Mouse (Mus musculus) stomach, embryonic 14.5 days (tissue): ENCODE measurements at regions not wholly inside any gene's neighbourhood (a gene's known extent, or its start where the extent isn't known, plus 50 kb on each side); places are given as distances from the start of the nearest gene placed in this dataset.

Experiments used
- ATAC-seq: fragments of 200-750 bp; cut with Nextera tagmentation; 2 replicates; pipeline ENCODE4 v1.8.0; 2017; ENCODE audit warnings: low read depth, moderate TSS enrichment; ENCODE audit not compliant: insufficient number of reproducible peaks, insufficient read depth, low FRiP score
- H3K27ac ChIP-seq: fragments of 300-500 bp; sonication (generic); 2 replicates; pipeline ENCODE4 v1.5.1; 2014; ENCODE audit warnings: mild to moderate bottlenecking, low read length, moderate library complexity, mixed read lengths
- H3K27me3 ChIP-seq: fragments of 300-500 bp; sonication (generic); 2 replicates; pipeline ENCODE4 v1.6.1; 2014; ENCODE audit warnings: low read length, control low read depth, mixed read lengths; ENCODE audit not compliant: control insufficient read depth, insufficient read depth
- H3K36me3 ChIP-seq: fragments of 300-500 bp; sonication (generic); 2 replicates; pipeline ENCODE4 v1.6.1; 2014; ENCODE audit warnings: mild to moderate bottlenecking, control low read depth, low read length, moderate library complexity, mixed read lengths; ENCODE audit not compliant: control insufficient read depth, insufficient read depth
- H3K4me1 ChIP-seq: fragments of 300-500 bp; sonication (generic); 2 replicates; pipeline ENCODE4 v1.6.1; 2014; ENCODE audit warnings: low read length, control low read depth, mixed read lengths; ENCODE audit not compliant: control insufficient read depth, insufficient read depth
- H3K4me2 ChIP-seq: fragments of 300-500 bp; sonication (generic); replicated peaks from 2 replicates; pipeline ENCODE4 v1.6.1; 2014; ENCODE audit warnings: low read depth, low read length, control low read depth
- H3K4me3 ChIP-seq: fragments of 300-500 bp; sonication (generic); 2 replicates; pipeline ENCODE4 v1.5.1; 2014; ENCODE audit warnings: low read depth, low read length, control low read depth
- H3K9ac ChIP-seq: fragments of 300-500 bp; sonication (generic); replicated peaks from 2 replicates; pipeline ENCODE4 v1.6.1; 2014; ENCODE audit warnings: low read depth, mild to moderate bottlenecking, control low read depth, low read length, moderate library complexity, mixed read lengths
- H3K9me3 ChIP-seq: fragments of 300-500 bp; sonication (generic); 2 replicates; pipeline ENCODE4 v1.6.1; 2016; ENCODE audit warnings: low read depth, low read length, control low read depth; ENCODE audit not compliant: control insufficient read depth
- whole genome bisulfite sequencing: fragments of 180-500 bp; shearing (Covaris S2); extraction: QIAGEN DNeasy Blood & Tissue Kit; methylation state at CpG from one replicate; pipeline ENCODE4 v1.1.7; 2014; 5-methylcytosine and 5-hydroxymethylcytosine counted together

- Histone ChIP-seq H3K4me3 (no peak overlapping the region), H3K4me2 (no peak overlapping the region), H3K9ac (no peak overlapping the region), H3K4me1 (no peaks in the 10 kb centered on the region), H3K36me3 (no peaks in the 10 kb centered on the region), H3K27me3 (no peaks in the 10 kb centered on the region), H3K9me3 (no peaks in the 10 kb centered on the region), H3K27ac (no peak overlapping the region)
- WGBS: 45% methylated on average over 10 of the region's 10 CpGs
- ATAC-seq: no peak
Measured at GRCm38 (mm10) chr15:26953818-26954385, 58.5 kb upstream of the Fbxl7 start.

GRCm38 (mm10) chr15:26958980-26959379, 63.6 kb upstream of the Fbxl7 start:
- Histone ChIP-seq H3K4me1 (no peaks in the 10 kb centered on the region), H3K9ac (no peak overlapping the region), H3K36me3 (no peaks in the 10 kb centered on the region), H3K4me2 (no peak overlapping the region), H3K9me3 (no peaks in the 10 kb centered on the region), H3K4me3 (no peak overlapping the region), H3K27me3 (no peaks in the 10 kb centered on the region), H3K27ac (no peak overlapping the region)
- no peak for ATAC-seq
- 89% methylated on average over 2 of the region's 2 CpGs for WGBS

- no peaks in the 10 kb centered on the region for H3K9me3 ChIP-seq
- ATAC-seq: no peak
- H3K4me3 ChIP-seq: no peak overlapping the region
- H3K9ac ChIP-seq: no peak overlapping the region
- no peaks in the 10 kb centered on the region for H3K4me1 ChIP-seq
- H3K4me2 ChIP-seq: no peak overlapping the region
- 68% methylated on average over 5 of the region's 5 CpGs for WGBS
- no peak overlapping the region for H3K27ac ChIP-seq
- H3K27me3 ChIP-seq: no peaks in the 10 kb centered on the region
- H3K36me3 ChIP-seq: no peaks in the 10 kb centered on the region
Measured at GRCm38 (mm10) chr15:26968392-26969025, 73.1 kb upstream of the Fbxl7 start.

GRCm38 (mm10) chr15:26970770-26971169, 75.4 kb upstream of the Fbxl7 start:
- Histone ChIP-seq H3K36me3 (no peaks in the 10 kb centered on the region), H3K9me3 (no peaks in the 10 kb centered on the region), H3K27me3 (no peaks in the 10 kb centered on the region), H3K4me1 (no peaks in the 10 kb centered on the region), H3K4me3 (no peak overlapping the region), H3K4me2 (no peak overlapping the region), H3K27ac (no peak overlapping the region), H3K9ac (no peak overlapping the region)
- 96% methylated on average over 1 of the region's 1 CpGs for WGBS
- ATAC-seq: no peak

- Histone ChIP-seq H3K4me2 (no peak overlapping the region), H3K9me3 (no peaks in the 10 kb centered on the region), H3K36me3 (no peaks in the 10 kb centered on the region), H3K4me3 (no peak overlapping the region), H3K27ac (no peak overlapping the region), H3K9ac (no peak overlapping the region), H3K27me3 (no peaks in the 10 kb centered on the region), H3K4me1 (no peaks in the 10 kb centered on the region)
- 93% methylated on average over 1 of the region's 1 CpGs for WGBS
- ATAC-seq: no peak
Measured at GRCm38 (mm10) chr15:26993054-26993453, 97.7 kb upstream of the Fbxl7 start.

- Histone ChIP-seq H3K9me3 (no peaks in the 10 kb centered on the region), H3K9ac (no peak overlapping the region), H3K4me3 (no peak overlapping the region), H3K4me1 (no peaks in the 10 kb centered on the region), H3K27me3 (no peaks in the 10 kb centered on the region), H3K4me2 (no peak overlapping the region), H3K36me3 (no peaks in the 10 kb centered on the region), H3K27ac (no peak overlapping the region)
- no peak for ATAC-seq
- WGBS: 40% methylated on average over 4 of the region's 4 CpGs
Measured at GRCm38 (mm10) chr15:27009069-27009468, 113.7 kb upstream of the Fbxl7 start.

- Histone ChIP-seq H3K9me3 (no peaks in the 10 kb centered on the region), H3K27me3 (no peaks in the 10 kb centered on the region), H3K27ac (no peak overlapping the region), H3K4me1 (no peaks in the 10 kb centered on the region), H3K36me3 (no peaks in the 10 kb centered on the region), H3K4me3 (no peak overlapping the region), H3K4me2 (no peak overlapping the region), H3K9ac (no peak overlapping the region)
- WGBS: 27% methylated on average over 4 of the region's 4 CpGs
- ATAC-seq: no peak
Measured at GRCm38 (mm10) chr15:27013906-27014658, 118.7 kb upstream of the Fbxl7 start.

- Histone ChIP-seq H3K9ac (no peak overlapping the region), H3K9me3 (no peaks in the 10 kb centered on the region), H3K27ac (no peak overlapping the region), H3K4me1 (no peaks in the 10 kb centered on the region), H3K4me3 (no peak overlapping the region), H3K36me3 (no peaks in the 10 kb centered on the region), H3K4me2 (no peak overlapping the region), H3K27me3 (no peaks in the 10 kb centered on the region)
- ATAC-seq: no peak
- WGBS: 30% methylated on average over 1 of the region's 1 CpGs
Measured at GRCm38 (mm10) chr15:27014659-27014974, 119.2 kb upstream of the Fbxl7 start.
